Mouse (Mus musculus) left cerebral cortex, adult 11 months (tissue): ENCODE measurements around the gene Ptpro.

Experiments used
- DNase-seq: peaks from one replicate; pipeline ENCODE4 v3.0.0; 2022; ENCODE audit warnings: low spot score

The Ptpro gene

GRCm38 (mm10) chr6:137252194-137252886, at the start of gene Ptpro:
Gene Ptpro, plus strand, starts transcription at chr6:137252319.
- DNase-seq, result peak; percentile 39

DNA sequence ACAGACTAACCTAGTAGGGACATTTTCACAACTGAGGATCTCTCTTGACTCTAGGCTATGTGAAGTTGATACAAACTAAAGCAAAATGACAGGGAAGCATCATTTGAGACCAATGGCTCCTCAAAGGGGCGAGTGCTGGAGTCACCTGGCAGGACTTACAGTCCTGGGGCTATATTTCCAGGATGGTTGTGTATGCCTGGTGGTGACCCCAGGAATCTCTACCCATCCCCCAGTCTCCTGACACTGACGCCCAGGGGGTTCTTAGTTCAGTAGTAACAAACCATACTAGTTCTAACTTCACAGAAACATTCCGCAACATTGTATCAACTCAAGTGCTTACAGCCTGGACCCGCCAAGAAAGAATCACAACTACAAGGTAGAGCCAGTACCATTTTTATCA, 49.5 kb upstream of the Ptpro start:
- no peak for DNase-seq

DNA sequence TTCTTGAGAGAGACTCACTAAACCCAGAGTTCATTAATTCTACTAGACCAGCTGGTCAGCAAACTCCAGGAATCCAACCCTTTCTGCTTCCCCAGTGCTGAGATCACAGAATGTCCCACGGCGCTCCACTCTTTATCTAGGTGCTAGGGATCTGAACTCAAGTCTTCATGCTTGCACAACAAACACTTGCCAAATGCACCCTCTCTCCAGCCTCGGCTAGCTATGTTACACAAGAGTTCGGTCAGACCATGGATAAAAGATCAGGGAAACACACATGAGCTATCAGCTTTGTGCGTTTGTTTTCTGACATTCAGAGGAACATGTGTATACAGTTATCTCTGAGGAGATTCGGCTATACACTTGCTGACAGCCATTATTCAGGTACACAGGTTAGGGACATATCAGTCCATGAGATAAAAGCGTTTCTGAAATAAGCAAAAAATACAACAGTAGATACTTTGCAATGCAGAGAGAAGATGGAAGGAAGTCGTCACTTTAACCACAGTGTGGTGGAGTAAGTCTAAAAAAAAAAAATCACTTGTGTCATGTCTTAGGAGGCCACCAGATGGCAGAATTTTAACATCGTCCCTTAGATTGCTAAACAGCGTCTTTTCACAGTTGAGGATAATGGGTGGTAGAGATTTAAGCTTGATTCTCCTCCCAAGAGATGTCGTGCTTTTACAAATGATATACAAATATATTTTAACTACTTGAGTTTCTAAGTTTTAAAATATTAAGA, 46.3 kb upstream of the Ptpro start:
- DNase-seq, result no peak

GRCm38 (mm10) chr6:137207126-137207525, 45.0 kb upstream of the Ptpro start:
- DNase-seq, result no peak

GRCm38 (mm10) chr6:137209992-137210391, 42.1 kb upstream of the Ptpro start:
- no peak for DNase-seq

DNA sequence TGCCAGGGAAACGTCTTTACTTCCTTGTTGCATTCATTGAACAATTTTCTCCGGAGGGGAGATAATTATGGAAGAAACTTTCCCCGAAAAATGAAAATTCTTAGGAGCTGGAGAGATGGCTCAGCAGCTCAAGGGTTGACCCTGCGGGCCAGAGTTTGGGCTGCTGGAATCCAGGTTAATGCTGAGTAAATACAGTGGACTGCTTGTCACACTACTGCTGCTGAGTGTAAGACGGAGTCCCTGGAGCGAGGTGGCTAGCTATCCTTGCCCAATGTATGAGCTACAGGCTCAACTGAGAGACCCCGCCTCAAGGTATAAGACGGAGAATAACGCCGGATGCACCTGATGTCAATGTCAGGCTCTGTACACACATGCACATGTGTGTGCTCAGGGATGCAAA, 41.1 kb upstream of the Ptpro start:
- DNase-seq, result no peak

GRCm38 (mm10) chr6:137211441-137211840, 40.7 kb upstream of the Ptpro start:
- no peak for DNase-seq

- no peak for DNase-seq
Observed at GRCm38 (mm10) chr6:137217841-137218463, 34.2 kb upstream of the Ptpro start.

DNA sequence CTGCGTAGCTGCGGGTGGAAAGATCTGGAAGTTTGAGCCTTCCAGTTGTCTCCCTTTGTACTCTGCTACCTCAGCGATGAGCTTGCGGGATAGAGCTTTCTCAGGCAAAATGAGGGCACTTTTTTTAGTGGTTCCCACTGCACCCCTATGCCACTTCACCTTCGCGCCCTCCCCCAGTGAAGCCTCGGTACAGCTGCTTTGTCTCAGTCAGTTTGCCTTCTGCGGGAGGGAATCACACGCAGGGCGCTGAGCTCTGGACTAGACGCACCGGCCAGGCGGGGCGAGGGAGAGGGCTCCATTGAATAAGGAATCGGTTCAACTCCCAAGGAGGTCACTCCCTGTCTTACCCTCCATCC, 746 bp downstream of the Ptpro start:
- no peak for DNase-seq

DNA sequence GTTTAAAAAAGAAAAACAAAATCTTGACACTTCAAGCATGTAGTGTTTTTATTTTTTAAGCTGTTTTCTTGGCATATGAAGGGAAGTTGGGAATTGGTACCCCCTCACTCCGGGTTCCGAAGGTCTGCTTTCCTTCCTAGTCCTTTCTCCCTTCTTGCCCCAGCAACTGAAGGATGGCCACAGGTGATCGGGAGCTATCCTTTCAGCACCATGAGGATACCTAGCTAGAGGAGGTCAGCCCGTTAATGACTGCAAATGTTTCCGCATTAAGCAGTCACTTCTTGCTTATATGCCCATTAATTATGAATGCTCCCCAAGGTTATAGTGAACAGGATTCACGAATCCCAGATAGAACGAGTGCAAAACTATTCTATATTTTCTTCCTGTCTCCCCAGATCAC, 1.3 kb downstream of the Ptpro start:
- no peak for DNase-seq

GRCm38 (mm10) chr6:137261033-137261432, 8.9 kb downstream of the Ptpro start:
- no peak for DNase-seq

GRCm38 (mm10) chr6:137262087-137262486, 10.0 kb downstream of the Ptpro start:
- DNase-seq, result no peak

DNA sequence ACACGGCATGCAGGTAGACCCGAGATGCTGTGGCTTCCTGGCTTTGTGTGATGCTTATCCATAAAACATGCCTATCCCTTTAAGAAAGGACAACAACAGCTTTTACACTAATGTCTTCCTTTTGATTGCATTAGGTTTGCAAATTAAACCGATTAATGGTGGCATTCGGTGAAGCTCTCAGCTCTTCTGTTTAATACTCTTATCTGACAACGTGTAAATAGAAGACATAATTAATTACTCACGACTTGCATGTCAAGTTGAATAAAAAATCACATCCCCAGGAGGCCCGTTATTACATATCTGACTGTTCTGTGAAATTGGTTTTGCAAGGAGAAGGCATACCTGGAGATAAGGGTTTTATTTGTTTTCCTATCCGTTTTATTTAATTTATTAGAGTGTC, 15.9 kb downstream of the Ptpro start:
- no peak for DNase-seq

GRCm38 (mm10) chr6:137268592-137268991, 16.5 kb downstream of the Ptpro start:
- no peak for DNase-seq

- no peak for DNase-seq
Observed at GRCm38 (mm10) chr6:137272513-137272912, 20.4 kb downstream of the Ptpro start.

GRCm38 (mm10) chr6:137277587-137277994, 25.5 kb downstream of the Ptpro start:
- no peak for DNase-seq

- no peak for DNase-seq
Observed at GRCm38 (mm10) chr6:137279576-137279975, 27.5 kb downstream of the Ptpro start.

- no peak for DNase-seq
Observed at GRCm38 (mm10) chr6:137281541-137282049, 29.5 kb downstream of the Ptpro start.

DNA sequence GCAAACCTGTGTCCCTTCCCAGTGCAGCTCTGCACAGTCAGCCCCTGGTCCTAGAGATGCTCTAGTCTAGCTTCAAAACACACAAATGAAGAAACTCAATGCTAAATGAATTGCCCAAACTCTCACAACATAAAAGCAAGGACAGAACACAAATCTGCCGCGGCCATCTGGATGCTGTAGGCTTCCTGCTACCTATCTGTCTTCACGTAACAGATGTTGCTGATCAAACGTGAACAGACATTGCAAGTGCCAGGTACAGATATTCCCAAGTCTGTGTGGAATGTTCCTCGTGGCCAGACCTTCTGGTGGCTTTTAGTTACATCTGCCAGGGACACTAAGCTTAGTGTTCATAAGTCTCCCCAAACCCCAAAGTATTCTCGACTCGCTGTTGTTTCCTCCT, 29.9 kb downstream of the Ptpro start:
- DNase-seq, result no peak

DNA sequence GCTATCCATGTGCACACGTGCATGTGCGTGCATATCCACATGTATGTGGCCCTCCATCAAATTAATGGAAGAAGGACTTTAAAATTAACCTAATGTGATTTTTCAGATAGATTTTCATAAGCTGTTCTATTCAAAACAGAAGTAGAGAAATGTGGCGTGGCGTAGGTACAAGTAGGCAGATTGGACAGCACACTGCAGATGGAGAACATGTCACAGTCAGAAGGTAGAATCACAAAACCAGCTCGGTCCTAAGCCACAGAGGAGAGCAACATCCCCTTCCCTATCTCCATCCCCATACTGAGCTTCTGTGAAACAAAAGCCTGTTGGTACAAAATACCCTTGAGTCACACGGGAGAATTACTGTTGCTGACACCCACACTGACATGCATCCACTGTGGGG, 34.3 kb downstream of the Ptpro start:
- DNase-seq, result no peak

GRCm38 (mm10) chr6:137287788-137288187, 35.7 kb downstream of the Ptpro start:
- no peak for DNase-seq

GRCm38 (mm10) chr6:137288264-137288663, 36.1 kb downstream of the Ptpro start:
- no peak for DNase-seq

DNA sequence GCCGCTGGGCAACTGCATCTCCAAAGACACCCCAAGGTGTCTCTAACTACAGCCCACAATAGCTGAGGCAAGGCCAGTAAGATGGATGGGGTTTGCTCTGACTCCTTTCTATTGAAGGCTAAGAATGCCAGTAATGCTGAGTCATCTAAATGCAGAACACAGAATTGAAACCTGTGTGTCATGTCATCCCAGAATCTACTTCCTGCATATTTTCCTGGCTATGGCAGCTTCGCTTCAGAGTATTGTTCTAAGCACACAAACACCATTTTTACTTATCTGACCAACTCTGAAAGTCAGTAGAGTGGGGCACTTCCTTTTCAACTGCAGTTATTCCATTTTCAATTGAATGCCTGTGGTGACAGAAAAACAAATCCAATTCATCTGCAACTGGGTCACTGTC, 40.3 kb downstream of the Ptpro start:
- DNase-seq, result no peak
